Comparison of ENCODE assay signal across 18 mouse cellular contexts in the genomic region with DNA sequence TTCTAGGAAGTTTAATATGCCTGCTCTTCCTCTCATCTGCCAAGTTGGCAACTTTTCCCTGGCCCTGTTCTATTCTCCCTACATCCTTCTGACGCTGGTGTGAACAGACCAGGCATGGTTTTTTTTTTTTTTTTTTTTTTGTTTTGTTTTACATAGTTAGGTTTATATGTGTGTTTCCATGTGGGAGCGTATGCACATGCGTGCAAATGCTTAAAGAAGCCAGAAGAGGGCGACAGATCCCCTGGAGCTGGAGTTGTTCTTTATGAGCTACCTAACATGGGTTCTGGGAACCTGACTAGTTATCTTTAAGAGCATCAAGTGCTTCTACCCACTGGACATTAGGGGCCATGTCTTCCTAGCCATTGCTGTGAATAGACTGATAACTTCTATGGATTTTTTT.
A peak's percentile ranks its signal among the peaks of the same experiment; 100 is the strongest.
DNase-seq lines count a peak whose midpoint lies in the region; ATAC-seq and TF ChIP-seq lines count a peak whose summit lies in the region.
"Had no signal": no experiment of that assay in that cellular context is flagged by ENCODE, and none has a peak within 500 bp of the region (broad histone marks: within the 10 kb centered on the region; RNA-seq: fewer than 3 reads in every experiment).

No protein-coding gene starts in this region.

- TF ChIP-seq EP300 in heart, postnatal 0 days (IDR thresholded peaks at IDR 0.05; ENCODE audit: low read depth): no peak
- TF ChIP-seq EP300 in ES-Bruce4 (IDR thresholded peaks at IDR 0.05; ENCODE audit: insufficient read depth, low read depth, low read length): no peak

- TF ChIP-seq CTCF in heart, postnatal 0 days (IDR thresholded peaks at IDR 0.05; ENCODE audit: low read depth): peak; percentile 26; the same call in 1 of the 2 replicates
- peak; percentile 37 for TF ChIP-seq CTCF in ES-Bruce4 (IDR thresholded peaks at IDR 0.05; ENCODE audit: low read depth, low read length)

- no peaks in the 10 kb centered on the region for H3K9me3 ChIP-seq in heart, postnatal 0 days (replicated peaks; ENCODE audit: control insufficient read depth, low read length)
- peaks cover 2% of the 10 kb centered on the region; the same call in 1 of the 2 replicates for H3K9me3 ChIP-seq in heart, embryonic 12.5 days (replicated peaks)
- H3K9me3 ChIP-seq in ES-Bruce4 (replicated peaks; ENCODE audit: control insufficient read depth, insufficient read depth, low read length, poor library complexity, severe bottlenecking): no peaks in the 10 kb centered on the region
- no peaks in the 10 kb centered on the region for H3K9me3 ChIP-seq in heart, embryonic 10.5 days
- H3K9me3 ChIP-seq: embryonic facial prominence, embryonic 15.5 days; limb, embryonic 13.5 days; stomach, embryonic 15.5 days had no signal

- ATAC-seq in heart, postnatal 0 days (ENCODE audit: insufficient read depth, low read depth): no peak
- no peak for ATAC-seq in heart, embryonic 12.5 days (ENCODE audit: insufficient number of reproducible peaks, low FRiP score)
- ATAC-seq: forebrain, embryonic 16.5 days had no signal

- DNase-seq in heart, postnatal 0 days (ENCODE audit: low spot score): no peak
- peak; percentile 62 for DNase-seq in 3T3-L1 (ENCODE audit: low read depth, low spot score)
- peak; percentile 7 for DNase-seq in c-Kit-positive CD71-negative TER-119-negative erythroid progenitor cells, embryonic 14.5 days (ENCODE audit: low read depth)
- DNase-seq in adrenal gland, adult 18-20 months (ENCODE audit: low spot score in 2 of 2): no peak
- DNase-seq in heart, postnatal 4 days: no peak
- no peak for DNase-seq in heart, embryonic 10.5 days (ENCODE audit: low spot score)
- DNase-seq: adrenal gland, postnatal 25 days; cerebellum, adult 8-10 months; heart, postnatal 36 days; kidney, adult 9 months; lung, postnatal 4 days; right cerebral cortex, postnatal 4 days had no signal

- no peaks in the 10 kb centered on the region for H3K4me1 ChIP-seq in heart, postnatal 0 days (ENCODE audit: control insufficient read depth, insufficient read depth)
- no peaks in the 10 kb centered on the region for H3K4me1 ChIP-seq in heart, embryonic 12.5 days (replicated peaks)
- H3K4me1 ChIP-seq in ES-Bruce4 (ENCODE audit: control insufficient read depth, insufficient read depth, low read length): no peaks in the 10 kb centered on the region
- H3K4me1 ChIP-seq in heart, embryonic 10.5 days: no peaks in the 10 kb centered on the region
- H3K4me1 ChIP-seq: embryonic facial prominence, embryonic 15.5 days; limb, embryonic 13.5 days; stomach, embryonic 15.5 days had no signal

- H3K4me2 ChIP-seq in heart, postnatal 0 days (ENCODE audit: low read depth, low read length): no peak overlapping the region
- no peak overlapping the region for H3K4me2 ChIP-seq in heart, embryonic 12.5 days
- H3K4me2 ChIP-seq: embryonic facial prominence, embryonic 15.5 days; limb, embryonic 13.5 days; stomach, embryonic 15.5 days had no signal

- H3K27me3 ChIP-seq in heart, postnatal 0 days (ENCODE audit: control insufficient read depth, insufficient read depth, low read length): no peaks in the 10 kb centered on the region
- H3K27me3 ChIP-seq in heart, embryonic 12.5 days (replicated peaks): no peaks in the 10 kb centered on the region
- H3K27me3 ChIP-seq in ES-Bruce4 (ENCODE audit: control insufficient read depth, insufficient read depth, low read length, poor library complexity, severe bottlenecking): no peaks in the 10 kb centered on the region
- no peaks in the 10 kb centered on the region for H3K27me3 ChIP-seq in heart, embryonic 10.5 days (ENCODE audit: insufficient read depth, poor library complexity, severe bottlenecking)
- H3K27me3 ChIP-seq: embryonic facial prominence, embryonic 15.5 days; limb, embryonic 13.5 days; stomach, embryonic 15.5 days had no signal

- H3K4me3 ChIP-seq in heart, postnatal 0 days (ENCODE audit: low read depth, low read length): no peak overlapping the region
- H3K4me3 ChIP-seq in heart, embryonic 12.5 days: no peak overlapping the region
- no peak overlapping the region for H3K4me3 ChIP-seq in ES-Bruce4 (ENCODE audit: low read depth, low read length)
- no peak overlapping the region for H3K4me3 ChIP-seq in heart, embryonic 10.5 days
- H3K4me3 ChIP-seq: embryonic facial prominence, embryonic 15.5 days; limb, embryonic 13.5 days; stomach, embryonic 15.5 days had no signal

- no peak overlapping the region for H3K9ac ChIP-seq in heart, postnatal 0 days (replicated peaks; ENCODE audit: low read depth, low read length)
- no peak overlapping the region for H3K9ac ChIP-seq in heart, embryonic 12.5 days
- H3K9ac ChIP-seq in ES-Bruce4 (ENCODE audit: low read depth, poor library complexity, severe bottlenecking): no peak overlapping the region
- H3K9ac ChIP-seq: embryonic facial prominence, embryonic 15.5 days; limb, embryonic 13.5 days; stomach, embryonic 15.5 days had no signal

- H3K36me3 ChIP-seq in heart, postnatal 0 days (replicated peaks; ENCODE audit: control insufficient read depth, insufficient read depth, low read length): no peaks in the 10 kb centered on the region
- H3K36me3 ChIP-seq in heart, embryonic 12.5 days: no peaks in the 10 kb centered on the region
- H3K36me3 ChIP-seq in ES-Bruce4 (ENCODE audit: control insufficient read depth, insufficient read depth, low read length, poor library complexity, severe bottlenecking): no peaks in the 10 kb centered on the region
- H3K36me3 ChIP-seq in heart, embryonic 10.5 days: no peaks in the 10 kb centered on the region
- H3K36me3 ChIP-seq: embryonic facial prominence, embryonic 15.5 days; limb, embryonic 13.5 days; stomach, embryonic 15.5 days had no signal

- H3K27ac ChIP-seq in heart, postnatal 0 days (ENCODE audit: low read depth): no peak overlapping the region
- no peak overlapping the region for H3K27ac ChIP-seq in heart, embryonic 12.5 days (ENCODE audit: poor library complexity, severe bottlenecking)
- no peak overlapping the region for H3K27ac ChIP-seq in ES-Bruce4 (ENCODE audit: insufficient read depth, low read length)
- H3K27ac ChIP-seq in heart, embryonic 10.5 days: no peak overlapping the region
- H3K27ac ChIP-seq: embryonic facial prominence, embryonic 15.5 days; limb, embryonic 13.5 days; stomach, embryonic 15.5 days had no signal

- WGBS in heart, postnatal 0 days: 44% methylated on average over 4 of the region's 4 CpGs
- 29% methylated on average over 4 of the region's 4 CpGs for WGBS in heart, embryonic 12.5 days
- WGBS in heart, embryonic 10.5 days: 40% methylated on average over 4 of the region's 4 CpGs

- no peak for TF ChIP-seq POLR2A in ES-Bruce4 (IDR thresholded peaks at IDR 0.05; ENCODE audit: insufficient read depth, low read length)

Comparison
In these comparisons a context has a peak if more than half of its experiments do, and no peak if none do; other contexts are left out.
1. DNase-seq: peak in 3T3-L1 (single experiment) and c-Kit-positive CD71-negative TER-119-negative erythroid progenitor cells, embryonic 14.5 days (single experiment); none in heart, postnatal 0 days (single experiment), adrenal gland, adult 18-20 months (0 of 2), heart, postnatal 4 days (single experiment) and heart, embryonic 10.5 days (single experiment).